8 mouse cellular contexts compared by ENCODE assay signal in genomic region chr8:11506802-11507201, GRCm38 (mm10). TPM values are rescaled to one million over a fixed set of nuclear protein-coding genes. Genes with fewer than 3 reads are reported as not detected.
DNase-seq lines count a peak whose midpoint lies in the region; ATAC-seq lines count a peak whose summit lies in the region.

No protein-coding gene starts in this region.

- DNase-seq in adrenal gland, postnatal 10 days, result peak; percentile 79
- DNase-seq in adrenal gland, adult 8-10 months, result no peak
- DNase-seq in left cerebral cortex, adult 18-20 months (ENCODE audit: low spot score in 2 of 2), result peak; percentile 31 to 42
- DNase-seq in left cerebral cortex, adult 8-10 months (ENCODE audit: low spot score in 2 of 2), result no peak
- peak; percentile 43 for DNase-seq in brain, adult 2 months (ENCODE audit: low read depth, low spot score)
- peak; percentile 66 for DNase-seq in lung, adult 18-20 months
- peak; percentile 33 to 53 for DNase-seq in spleen, postnatal 36 days (ENCODE audit: low spot score in 2 of 2)

- peak; percentile 85 to 89 for ATAC-seq in hematopoietic stem cell, adult 5-6 weeks (replicated peaks in 1 of 2; ENCODE audit: insufficient read depth in 1 of 2, low FRiP score in 2 of 2, low TSS enrichment in 1 of 2, low read depth in 1 of 2, poor library complexity in 2 of 2, severe bottlenecking in 2 of 2)

RNA-seq across cellular contexts. Expression of gene Naxd, which starts 9.5 kb away (rescaled TPM):
- total RNA-seq in adrenal gland, postnatal 10 days (2021), result 10 to 100 TPM; 60.9 to 63.3 TPM
- 10 to 100 TPM; 73.9 to 84.5 (median 77.5) TPM for total RNA-seq in adrenal gland, adult 8-10 months (2022)
- total RNA-seq in left cerebral cortex, adult 18-20 months (2021), result 10 to 100 TPM; 54.2 to 55.2 TPM
- 10 to 100 TPM; 48.7 to 62.5 (median 56.0) TPM for total RNA-seq in left cerebral cortex, adult 8-10 months (2022)
- 53.2 and 56.3 TPM in 2 replicates for total RNA-seq in hematopoietic stem cell, adult 5-6 weeks (2017)

RNA-seq across cellular contexts. Expression of gene Rab20, which starts 28.3 kb away (rescaled TPM):
- 1 to 10 TPM; 5.1 to 5.7 TPM for total RNA-seq in adrenal gland, postnatal 10 days (2021)
- 10 to 100 TPM in 2 of 4 experiments, 1 to 10 TPM in 2; 9.2 to 14.0 (median 10.8) TPM for total RNA-seq in adrenal gland, adult 8-10 months (2022)
- under 1 TPM; 0.40 to 0.44 TPM for total RNA-seq in left cerebral cortex, adult 18-20 months (2021)
- total RNA-seq in left cerebral cortex, adult 8-10 months (2022), result 1 to 10 TPM in 2 of 4 experiments, under 1 TPM in 2; 0.35 to 1.6 (median 0.78) TPM
- total RNA-seq in hematopoietic stem cell, adult 5-6 weeks (2017), result 5.0 and 6.4 TPM in 2 replicates

RNA-seq across cellular contexts. Expression of gene Cars2, which starts 43.8 kb away (rescaled TPM):
- 10 to 100 TPM; 38.4 to 39.3 TPM for total RNA-seq in adrenal gland, postnatal 10 days (2021)
- 10 to 100 TPM; 35.8 to 54.6 (median 38.9) TPM for total RNA-seq in adrenal gland, adult 8-10 months (2022)
- total RNA-seq in left cerebral cortex, adult 18-20 months (2021), result 10 to 100 TPM; 19.9 to 21.5 TPM
- total RNA-seq in left cerebral cortex, adult 8-10 months (2022), result 10 to 100 TPM; 15.8 to 21.2 (median 18.4) TPM
- total RNA-seq in hematopoietic stem cell, adult 5-6 weeks (2017), result 37.0 and 41.1 TPM in 2 replicates

RNA-seq across cellular contexts. Expression of gene Ing1, which starts 48.6 kb away (rescaled TPM):
- 10 to 100 TPM; 31.2 to 35.7 TPM for total RNA-seq in adrenal gland, postnatal 10 days (2021)
- 10 to 100 TPM; 34.0 to 42.5 (median 36.9) TPM for total RNA-seq in adrenal gland, adult 8-10 months (2022)
- 10 to 100 TPM; 55.5 to 63.1 TPM for total RNA-seq in left cerebral cortex, adult 18-20 months (2021)
- 10 to 100 TPM; 45.0 to 51.2 (median 48.0) TPM for total RNA-seq in left cerebral cortex, adult 8-10 months (2022)
- total RNA-seq in hematopoietic stem cell, adult 5-6 weeks (2017), result 67.9 and 96.2 TPM in 2 replicates

Comparison
In these comparisons a context has a peak if more than half of its experiments do, and no peak if none do; other contexts are left out.
1. DNase-seq: peak in adrenal gland, postnatal 10 days (single experiment), left cerebral cortex, adult 18-20 months (2 of 2), brain, adult 2 months (single experiment), lung, adult 18-20 months (2 of 2) and spleen, postnatal 36 days (2 of 2); none in adrenal gland, adult 8-10 months (single experiment) and left cerebral cortex, adult 8-10 months (0 of 2).